Mouse (Mus musculus) limb, embryonic 12.5 days (tissue): Measurements from ENCODE around the gene Polr3c. TPM values are rescaled to one million over a fixed set of nuclear protein-coding genes. Genes with fewer than 3 reads are reported as not detected.
A peak's percentile ranks its signal among the peaks of the same experiment; 100 is the strongest.
"Not testable (repeated sequence)": the region's sequence is repeated elsewhere in the genome, so short reads cannot be mapped to it uniquely, and the experiment has no call there.

ENCODE experiments used
- ATAC-seq: fragments of 200-750 bp; cut with Nextera tagmentation; 2 replicates; pipeline ENCODE4 v1.8.0; 2017; ENCODE audit warnings: low read depth, moderate TSS enrichment; ENCODE audit not compliant: insufficient number of reproducible peaks, insufficient read depth, low FRiP score, low TSS enrichment
- H3K27ac ChIP-seq: fragments of 300-500 bp; sonication (generic); 2 replicates; pipeline ENCODE4 v1.5.1; 2016; ENCODE audit warnings: mild to moderate bottlenecking, moderate library complexity
- H3K27me3 ChIP-seq: fragments of 300-500 bp; sonication (generic); 2 replicates; pipeline ENCODE4 v1.6.1; 2016; ENCODE audit warnings: mild to moderate bottlenecking, moderate library complexity
- H3K36me3 ChIP-seq: fragments of 300-500 bp; sonication (generic); 2 replicates; pipeline ENCODE4 v1.6.1; 2016; ENCODE audit warnings: mild to moderate bottlenecking, moderate library complexity
- H3K4me1 ChIP-seq: fragments of 300-500 bp; sonication (generic); replicated peaks from 2 replicates; pipeline ENCODE4 v1.6.1; 2016
- H3K4me2 ChIP-seq: fragments of 300-500 bp; sonication (generic); 2 replicates; pipeline ENCODE4 v1.6.1; 2016; ENCODE audit warnings: mild to moderate bottlenecking, moderate library complexity
- H3K4me3 ChIP-seq: fragments of 300-500 bp; sonication (generic); replicated peaks from 2 replicates; pipeline ENCODE4 v1.5.1; 2016; ENCODE audit warnings: mild to moderate bottlenecking
- H3K9ac ChIP-seq: fragments of 300-500 bp; sonication (generic); replicated peaks from 2 replicates; pipeline ENCODE4 v1.6.1; 2016; ENCODE audit warnings: mild to moderate bottlenecking, moderate library complexity
- H3K9me3 ChIP-seq: fragments of 300-500 bp; sonication (generic); 2 replicates; pipeline ENCODE4 v1.6.1; 2016; ENCODE audit warnings: mild to moderate bottlenecking, moderate library complexity
- WGBS: fragments of 180-500 bp; shearing (Covaris S2); methylation state at CpG from one replicate; pipeline ENCODE4 v1.1.7; 2016; 5-methylcytosine and 5-hydroxymethylcytosine counted together
- polyA plus RNA-seq: library from polyadenylated mRNA; unstranded; fragments of >200 nt; fragmentation: Nextera tagmentation; extraction: Ambion mirVana; gene quantifications from 2 replicates; pipeline ENCODE4 v1.2.1, GENCODE M21; 2016

The Polr3c gene
- 38.9 and 40.5 TPM in 2 replicates for polyA plus RNA-seq

GRCm38 (mm10) chr3:96727343-96727827 lies at the start of gene Polr3c, which contains the start of gene Rnf115:
Gene Polr3c (minus strand): TSS chr3:96727628.
Gene Rnf115 (plus strand): TSS chr3:96727664.
- WGBS, result under 1% methylated on average over 52 of the region's 52 CpGs
- peak within 1 kb of the TSS; percentile 82 for H3K27ac ChIP-seq

GRCm38 (mm10) chr3:96777120-96777519 lies 49.7 kb upstream of the Polr3c start:
- Histone ChIP-seq H3K27ac (no peak overlapping the region), H3K9ac (no peak overlapping the region), H3K27me3 (no peaks in the 10 kb centered on the region), H3K4me3 (no peak overlapping the region), H3K4me2 (no peak overlapping the region), H3K9me3 (no peaks in the 10 kb centered on the region), H3K4me1 (no peaks in the 10 kb centered on the region), H3K36me3 (peaks cover 13% of the 10 kb centered on the region; the same call in 1 of the 2 replicates)
- no peak for ATAC-seq
- WGBS, result 86% methylated on average over 3 of the region's 3 CpGs

More at GRCm38 (mm10) chr3:96727343-96727827, at the start of gene Polr3c, which contains the start of gene Rnf115:
- Histone ChIP-seq H3K36me3 (peaks cover 19% of the 10 kb centered on the region), H3K4me1 (peaks cover 10% of the 10 kb centered on the region), H3K9me3 (no peaks in the 10 kb centered on the region), H3K4me3 (peak within 1 kb of the TSS; percentile 91), H3K9ac (peak within 1 kb of the TSS; percentile 88), H3K4me2 (peak within 1 kb of the TSS; percentile 76), H3K27me3 (no peaks in the 10 kb centered on the region)
- peak; percentile 96 for ATAC-seq

- Histone ChIP-seq H3K36me3 (peaks cover 13% of the 10 kb centered on the region; the same call in 1 of the 2 replicates), H3K27me3 (no peaks in the 10 kb centered on the region), H3K27ac (no peak overlapping the region), H3K9me3 (no peaks in the 10 kb centered on the region), H3K4me2 (no peak overlapping the region), H3K4me3 (no peak overlapping the region), H3K4me1 (no peaks in the 10 kb centered on the region), H3K9ac (no peak overlapping the region)
- no peak for ATAC-seq
- 61% methylated on average over 1 of the region's 1 CpGs for WGBS
Measured at GRCm38 (mm10) chr3:96772949-96773348, 45.5 kb upstream of the Polr3c start.

GRCm38 (mm10) chr3:96769971-96770370 lies 42.5 kb upstream of the Polr3c start:
- Histone ChIP-seq H3K4me2 (no peak overlapping the region), H3K4me1 (no peaks in the 10 kb centered on the region), H3K27ac (no peak overlapping the region), H3K36me3 (peaks cover 10% of the 10 kb centered on the region; the same call in 1 of the 2 replicates), H3K9me3 (no peaks in the 10 kb centered on the region), H3K27me3 (no peaks in the 10 kb centered on the region), H3K9ac (no peak overlapping the region), H3K4me3 (no peak overlapping the region)
- WGBS, result 93% methylated on average over 5 of the region's 5 CpGs
- ATAC-seq, result no peak

GRCm38 (mm10) chr3:96764528-96764927 lies 37.1 kb upstream of the Polr3c start:
- Histone ChIP-seq H3K4me2 (no peak overlapping the region), H3K27ac (no peak overlapping the region), H3K4me1 (no peaks in the 10 kb centered on the region), H3K36me3 (peaks cover 15% of the 10 kb centered on the region; the same call in 1 of the 2 replicates), H3K4me3 (no peak overlapping the region), H3K27me3 (no peaks in the 10 kb centered on the region), H3K9ac (no peak overlapping the region), H3K9me3 (no peaks in the 10 kb centered on the region)
- WGBS, result 92% methylated on average over 1 of the region's 1 CpGs
- no peak for ATAC-seq

GRCm38 (mm10) chr3:96759695-96760094 lies 32.3 kb upstream of the Polr3c start:
- no peak overlapping the region for H3K27ac ChIP-seq
- H3K9me3 ChIP-seq, result no peaks in the 10 kb centered on the region
- H3K4me2 ChIP-seq, result no peak overlapping the region
- H3K9ac ChIP-seq, result no peak overlapping the region
- peaks cover 22% of the 10 kb centered on the region for H3K36me3 ChIP-seq
- WGBS, result 91% methylated on average over 4 of the region's 4 CpGs
- H3K27me3 ChIP-seq, result no peaks in the 10 kb centered on the region
- ATAC-seq, result no peak
- no peak overlapping the region for H3K4me3 ChIP-seq
- no peaks in the 10 kb centered on the region for H3K4me1 ChIP-seq

GRCm38 (mm10) chr3:96757691-96758090 lies 30.3 kb upstream of the Polr3c start:
- 80% methylated on average over 7 of the region's 7 CpGs for WGBS
- Histone ChIP-seq H3K27ac (no peak overlapping the region), H3K4me3 (no peak overlapping the region), H3K4me1 (no peaks in the 10 kb centered on the region), H3K27me3 (no peaks in the 10 kb centered on the region), H3K4me2 (no peak overlapping the region), H3K9me3 (no peaks in the 10 kb centered on the region), H3K36me3 (peaks cover 26% of the 10 kb centered on the region), H3K9ac (no peak overlapping the region)
- no peak for ATAC-seq

GRCm38 (mm10) chr3:96755935-96756334 lies 28.5 kb upstream of the Polr3c start:
- Histone ChIP-seq H3K27ac (no peak overlapping the region), H3K36me3 (peaks cover 26% of the 10 kb centered on the region), H3K4me2 (no peak overlapping the region), H3K9me3 (no peaks in the 10 kb centered on the region), H3K9ac (no peak overlapping the region), H3K27me3 (no peaks in the 10 kb centered on the region), H3K4me3 (no peak overlapping the region), H3K4me1 (no peaks in the 10 kb centered on the region)
- WGBS, result 79% methylated on average over 1 of the region's 1 CpGs
- no peak for ATAC-seq

- H3K4me1 ChIP-seq, result no peaks in the 10 kb centered on the region
- H3K27me3 ChIP-seq, result no peaks in the 10 kb centered on the region
- 71% methylated on average over 1 of the region's 1 CpGs for WGBS
- no peak overlapping the region for H3K4me3 ChIP-seq
- no peaks in the 10 kb centered on the region for H3K36me3 ChIP-seq
- no peaks in the 10 kb centered on the region for H3K9me3 ChIP-seq
- no peak for ATAC-seq
- H3K9ac ChIP-seq, result no peak overlapping the region
- no peak overlapping the region for H3K27ac ChIP-seq
- no peak overlapping the region for H3K4me2 ChIP-seq
Measured at GRCm38 (mm10) chr3:96746829-96747228, 19.4 kb upstream of the Polr3c start.

GRCm38 (mm10) chr3:96744348-96744747 lies 16.9 kb upstream of the Polr3c start:
- Histone ChIP-seq H3K4me3 (no peak overlapping the region), H3K9ac (no peak overlapping the region), H3K4me1 (no peaks in the 10 kb centered on the region), H3K4me2 (no peak overlapping the region), H3K27me3 (no peaks in the 10 kb centered on the region), H3K36me3 (no peaks in the 10 kb centered on the region), H3K9me3 (no peaks in the 10 kb centered on the region), H3K27ac (no peak overlapping the region)
- no peak for ATAC-seq
- 94% methylated on average over 3 of the region's 3 CpGs for WGBS

GRCm38 (mm10) chr3:96740279-96740678 lies 12.9 kb upstream of the Polr3c start:
- H3K27me3 ChIP-seq, H3K9ac ChIP-seq: not testable (repeated sequence)

GRCm38 (mm10) chr3:96737995-96738394 lies 10.6 kb upstream of the Polr3c start:
- no peak for ATAC-seq
- Histone ChIP-seq H3K4me1 (no peaks in the 10 kb centered on the region), H3K27me3 (no peaks in the 10 kb centered on the region), H3K4me3 (no peak overlapping the region), H3K36me3 (no peaks in the 10 kb centered on the region), H3K9ac (no peak overlapping the region), H3K27ac (no peak overlapping the region), H3K9me3 (no peaks in the 10 kb centered on the region), H3K4me2 (no peak overlapping the region)
- 68% methylated on average over 1 of the region's 1 CpGs for WGBS

More at GRCm38 (mm10) chr3:96740279-96740678, 12.9 kb upstream of the Polr3c start:
- not testable (repeated sequence) for H3K4me3 ChIP-seq, H3K36me3 ChIP-seq, H3K27ac ChIP-seq, ATAC-seq, H3K4me2 ChIP-seq, H3K9me3 ChIP-seq, H3K4me1 ChIP-seq
